Mouse (Mus musculus) right cerebral cortex, postnatal 10 days (tissue): ENCODE measurements around the gene Adgrf1.
A peak's percentile ranks its signal among the peaks of the same experiment; 100 is the strongest.

ENCODE experiments used
- DNase-seq, 2 experiments: peaks; one replicate each; pipeline ENCODE4 v3.0.0; 2021; ENCODE audit warnings: low spot score in 2 of 2

Gene Adgrf1

DNA sequence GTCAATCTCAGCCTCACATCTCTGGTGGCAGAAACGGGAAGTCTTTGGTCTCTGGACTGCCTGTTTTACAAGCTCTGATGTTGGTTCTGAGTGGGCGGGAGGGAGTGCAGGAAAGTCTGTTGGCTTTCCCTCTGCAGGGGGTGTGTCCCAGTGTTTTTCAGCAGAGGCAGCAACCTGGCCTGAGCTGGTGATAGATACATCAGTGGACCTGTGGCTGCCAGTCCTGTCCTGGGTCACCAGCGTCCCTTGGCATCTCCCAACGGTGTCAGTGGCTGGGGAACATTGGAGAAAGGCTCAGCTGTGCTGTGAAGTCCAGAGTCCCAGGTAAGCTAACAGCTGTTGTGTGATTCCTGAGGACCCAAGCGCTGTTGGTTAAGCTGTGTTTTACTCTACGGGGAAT is at the start of gene Adgrf1:
Adgrf1 (plus strand) TSS at position 169 of the 400 bp plus-strand sequence.
- DNase-seq = no peak

DNA sequence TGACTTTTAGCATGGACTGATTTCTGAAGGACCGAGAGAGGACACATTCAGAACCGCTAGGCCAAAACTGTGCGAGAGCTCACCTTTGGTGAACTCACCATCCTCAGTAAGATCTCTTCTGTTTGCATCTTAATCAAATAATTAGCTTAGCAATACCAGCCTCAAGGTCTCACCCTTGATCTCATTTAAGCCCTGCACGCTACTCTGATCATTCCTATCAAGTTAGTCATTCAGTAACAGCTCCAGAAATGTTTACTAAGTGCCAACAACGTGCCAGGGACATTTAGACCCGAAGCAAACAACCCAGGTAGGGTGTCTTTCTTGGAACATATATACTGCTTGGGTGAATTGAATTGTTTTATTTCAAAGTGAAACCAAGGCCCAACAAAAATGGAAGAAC is 44.0 kb upstream of the Adgrf1 start:
- no peak for DNase-seq

GRCm38 (mm10) chr17:43229621-43230513 is 40.3 kb upstream of the Adgrf1 start:
- DNase-seq = peak; percentile 78 to 87

DNA sequence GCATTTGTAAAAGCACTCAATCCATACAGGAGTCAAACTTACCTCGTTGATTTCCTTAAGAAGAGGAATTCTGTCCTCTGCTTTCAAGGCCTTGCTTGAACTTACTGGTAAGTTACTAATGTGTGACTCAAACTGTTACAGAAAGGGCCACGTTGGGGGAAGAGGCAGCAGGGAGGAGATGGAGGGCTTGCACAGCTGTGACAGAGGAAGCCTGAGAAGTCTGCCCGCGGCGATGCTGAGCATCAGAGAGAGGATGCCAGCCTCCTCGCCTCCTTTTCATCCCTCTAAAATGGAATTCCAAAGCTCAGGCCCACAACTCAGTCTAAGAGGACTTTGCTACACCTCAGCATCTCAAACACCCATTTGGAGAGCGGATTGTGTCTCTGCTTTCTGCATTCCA is 39.3 kb upstream of the Adgrf1 start:
- DNase-seq = no peak

GRCm38 (mm10) chr17:43232769-43233168 is 37.4 kb upstream of the Adgrf1 start:
- no peak for DNase-seq

DNA sequence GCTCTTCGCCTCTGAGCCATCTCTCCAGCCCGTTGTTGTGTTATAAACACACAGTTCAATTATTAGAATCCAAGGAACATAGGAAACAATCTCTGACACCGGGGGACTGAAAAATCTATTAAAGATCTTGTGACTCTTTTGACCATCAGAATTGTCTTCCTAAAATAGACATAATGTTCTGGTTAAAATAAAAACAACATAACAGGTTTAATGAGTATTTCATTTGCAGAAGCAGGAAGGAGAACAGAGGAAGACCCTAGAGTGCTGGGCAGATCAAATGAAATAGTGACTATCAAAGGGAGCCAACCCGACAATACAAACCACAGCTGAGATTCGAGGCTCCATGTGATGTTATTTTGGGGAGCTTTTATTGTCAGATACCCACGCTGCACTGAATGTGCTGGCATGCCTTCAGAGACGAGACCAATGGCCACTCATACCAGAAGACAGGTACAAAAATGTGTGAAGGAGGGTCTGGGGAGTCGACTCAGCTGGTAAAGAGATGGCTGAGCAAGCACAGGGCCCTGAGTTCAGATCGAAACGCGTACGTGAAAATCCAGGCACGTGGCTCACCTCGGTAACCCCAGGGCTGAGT is 33.4 kb upstream of the Adgrf1 start:
- no peak for DNase-seq

- no peak for DNase-seq
Measured at GRCm38 (mm10) chr17:43239035-43239434, 31.1 kb upstream of the Adgrf1 start.

- DNase-seq = peak; percentile 61 to 70
Measured at GRCm38 (mm10) chr17:43241134-43241533, 29.0 kb upstream of the Adgrf1 start.

DNA sequence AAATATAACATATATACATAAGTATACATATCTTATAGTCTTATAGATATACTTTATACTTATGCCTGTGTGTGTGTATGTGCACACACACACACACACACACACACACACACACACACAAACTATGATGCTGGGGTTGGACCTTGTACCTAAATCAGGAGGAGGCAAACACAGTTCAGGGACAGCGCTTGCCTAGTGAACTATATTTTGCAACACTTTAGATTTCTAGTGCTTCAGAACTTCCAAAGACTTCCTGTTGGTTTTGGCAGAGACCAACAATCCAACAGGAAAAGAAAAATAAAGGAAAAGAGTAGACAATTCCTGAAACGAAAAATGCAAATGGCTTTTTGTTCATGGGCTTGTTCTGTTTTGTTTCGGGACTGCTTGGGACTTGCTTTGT is 27.5 kb upstream of the Adgrf1 start:
- DNase-seq = no peak

DNA sequence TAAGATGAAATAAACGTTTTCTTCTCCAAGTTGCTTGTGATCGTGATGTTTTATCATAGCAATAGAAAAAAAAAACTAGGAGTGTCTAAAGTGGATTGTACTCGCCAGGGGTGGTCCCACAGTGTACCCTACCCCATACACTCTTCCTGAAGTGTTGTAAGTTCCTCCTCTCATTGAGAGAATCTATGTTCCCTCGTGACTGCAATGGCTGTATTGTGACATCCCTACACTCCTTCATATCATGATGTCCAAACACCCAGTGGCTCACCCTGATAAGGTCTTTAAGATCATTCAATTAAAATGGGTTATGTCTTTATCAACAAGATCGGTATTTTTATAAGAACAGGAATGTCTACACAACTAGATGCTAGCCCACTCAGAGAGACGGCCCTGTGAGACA is 24.8 kb upstream of the Adgrf1 start:
- no peak for DNase-seq

DNA sequence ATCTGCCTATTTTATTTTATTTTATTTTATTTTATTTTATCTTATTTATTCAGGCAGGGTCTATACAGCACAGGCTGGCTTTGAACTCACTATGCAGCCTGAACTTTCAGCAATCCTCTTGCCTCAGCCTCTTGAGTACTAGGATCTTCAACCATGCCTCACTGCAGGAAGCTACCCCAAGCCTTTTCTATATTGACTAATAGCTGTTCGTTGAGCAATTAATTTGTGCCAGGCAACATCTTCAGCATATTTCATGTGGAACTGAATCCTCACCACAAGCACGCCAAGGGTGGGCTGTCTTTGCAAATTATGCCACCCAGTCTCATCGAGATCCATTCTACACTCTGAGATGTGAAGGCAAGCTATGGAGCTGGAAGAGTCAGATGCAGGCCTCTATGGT is 22.9 kb upstream of the Adgrf1 start:
- DNase-seq = no peak

DNA sequence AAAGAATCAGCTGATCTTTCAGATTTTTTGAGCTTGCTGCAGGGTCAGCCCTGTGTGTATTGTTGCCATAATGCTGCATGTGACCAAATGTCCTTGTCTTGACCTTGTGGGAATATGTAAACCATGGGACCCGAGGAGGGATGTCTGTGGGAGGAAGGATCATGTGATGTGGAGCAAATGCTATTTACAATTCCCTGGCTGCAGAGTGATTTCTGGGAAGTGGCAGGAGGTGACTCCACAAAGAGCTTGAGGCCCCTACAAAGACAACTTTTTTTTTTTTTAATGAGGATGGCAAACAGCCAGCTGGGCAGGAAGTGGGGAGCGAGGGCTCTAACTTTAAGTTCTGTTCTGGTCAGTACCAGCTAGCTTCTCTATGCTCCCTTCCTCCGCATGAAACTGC is 20.5 kb upstream of the Adgrf1 start:
- no peak for DNase-seq

GRCm38 (mm10) chr17:43251249-43252125 is 18.6 kb upstream of the Adgrf1 start:
- DNase-seq = no peak

- DNase-seq = no peak
Measured at GRCm38 (mm10) chr17:43252846-43253245, 17.3 kb upstream of the Adgrf1 start.

- no peak for DNase-seq
Measured at GRCm38 (mm10) chr17:43254261-43254660, 15.9 kb upstream of the Adgrf1 start.

DNA sequence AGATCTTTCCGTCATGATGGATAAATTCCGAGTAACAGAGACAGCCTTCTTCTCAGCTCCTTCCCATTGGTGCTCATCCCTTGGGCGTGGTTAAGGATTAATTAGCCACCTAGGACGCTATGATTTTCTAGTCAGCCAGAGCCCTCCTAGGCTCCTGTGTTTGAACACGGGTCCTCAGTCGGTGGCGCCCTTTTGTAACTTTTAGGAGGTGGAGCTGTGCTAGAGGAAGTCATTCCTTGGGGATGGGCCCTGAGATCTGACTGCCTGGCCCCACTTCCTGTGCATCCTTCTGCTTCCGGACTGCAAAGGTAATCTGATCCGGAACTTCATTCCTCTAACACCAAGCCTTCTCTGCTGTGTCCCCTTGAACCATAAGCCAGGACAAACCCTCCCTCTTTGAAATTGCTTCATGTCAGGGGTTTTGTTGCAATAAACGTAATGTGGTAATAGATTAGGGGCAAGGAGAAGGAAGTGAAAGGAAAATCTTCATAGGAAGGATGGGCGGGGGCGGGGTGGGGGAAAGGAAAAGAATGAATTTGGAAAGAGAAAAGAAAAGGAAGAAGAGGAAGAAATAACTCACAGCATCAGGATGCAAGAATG is 13.5 kb upstream of the Adgrf1 start:
- DNase-seq = no peak

DNA sequence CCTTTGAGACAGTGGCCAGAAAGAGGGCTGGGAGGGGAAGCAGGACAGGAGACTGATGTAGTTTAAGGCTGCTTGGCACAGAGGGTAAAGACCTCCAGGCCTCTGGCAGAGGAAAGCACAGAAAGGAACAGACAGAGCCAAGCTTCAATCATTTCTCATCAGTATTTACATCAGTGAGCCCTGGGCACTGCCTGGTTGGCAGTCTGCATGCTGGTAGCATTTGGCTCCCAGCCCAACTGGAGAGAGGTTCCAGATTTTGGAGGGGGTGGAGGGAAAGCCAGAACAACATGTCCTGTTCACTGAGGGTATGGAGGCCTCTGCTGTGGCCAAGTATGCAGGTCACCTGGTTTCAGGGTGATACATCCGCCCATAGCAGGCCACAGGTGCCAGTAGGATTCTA is 12.4 kb upstream of the Adgrf1 start:
- DNase-seq = peak; percentile 40 to 53

DNA sequence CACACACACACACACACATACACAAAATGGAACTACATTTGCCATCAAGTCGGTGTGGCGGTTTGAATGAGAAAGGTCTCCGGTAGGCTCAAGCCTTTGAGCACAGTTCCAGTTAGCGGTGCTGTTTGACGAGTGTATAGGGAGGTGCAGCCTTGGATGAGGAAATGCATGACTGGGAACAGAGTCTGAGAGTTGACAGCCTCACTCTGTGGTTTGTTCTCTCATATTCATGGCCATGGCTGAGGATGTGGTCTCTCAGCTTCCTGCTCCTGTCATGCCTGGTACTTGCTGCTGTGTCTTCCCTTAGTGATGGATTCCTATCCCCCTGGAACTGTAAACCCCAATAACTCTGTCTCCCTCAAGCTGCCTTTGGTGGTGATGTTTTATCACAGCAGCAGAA is 8.2 kb upstream of the Adgrf1 start:
- DNase-seq = no peak

DNA sequence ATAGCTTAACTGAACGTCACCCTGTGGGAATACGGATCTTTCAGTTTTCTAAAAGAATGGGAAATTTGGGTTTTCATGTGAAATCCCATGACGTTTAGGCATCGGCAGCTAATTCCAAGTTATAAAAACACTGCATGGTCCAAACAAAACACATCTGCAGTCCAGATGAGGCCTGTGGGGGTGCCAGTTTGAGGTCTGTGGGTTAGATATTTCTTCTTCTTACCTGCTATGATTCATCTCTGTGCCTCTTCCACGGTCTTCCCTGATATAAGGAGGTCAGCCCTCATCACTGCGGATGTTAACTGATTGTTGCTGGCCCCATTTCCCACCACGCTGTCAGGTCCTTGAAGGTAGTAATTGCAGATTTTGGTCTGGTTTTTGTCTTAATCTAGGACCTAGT is 5.4 kb upstream of the Adgrf1 start:
- no peak for DNase-seq

DNA sequence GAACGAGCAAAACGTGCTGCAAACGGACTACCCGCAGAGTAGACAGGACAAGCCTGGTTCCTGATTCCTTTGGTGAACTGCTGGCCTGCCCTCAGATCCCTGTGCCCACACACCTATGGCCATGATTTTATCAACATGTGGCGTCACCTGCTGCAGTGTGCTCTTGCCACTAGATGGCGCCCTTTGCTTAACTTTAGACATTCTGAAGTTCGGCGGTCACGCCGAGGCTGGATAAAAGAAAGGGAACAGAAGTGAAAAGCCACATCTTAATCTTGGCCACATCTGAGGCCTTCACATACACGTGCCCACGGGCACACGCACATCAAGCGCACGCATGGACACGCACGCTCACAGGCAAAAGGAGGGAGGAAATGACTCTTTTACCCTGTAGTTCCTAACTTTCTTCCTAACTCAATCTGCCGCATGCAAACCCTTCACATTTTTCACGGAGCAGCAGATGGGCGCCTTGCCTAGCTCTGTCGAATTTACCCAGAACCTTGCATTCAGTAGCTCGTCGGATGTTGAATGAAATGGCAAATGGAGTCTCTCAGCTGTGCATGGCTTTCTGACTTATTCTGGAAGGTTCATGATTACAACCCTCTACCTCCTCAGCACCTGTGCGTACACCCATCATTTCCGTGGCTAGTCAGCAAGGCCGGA is 4.8 kb upstream of the Adgrf1 start:
- DNase-seq = peak; percentile 65 to 84

GRCm38 (mm10) chr17:43265944-43266343 is 4.2 kb upstream of the Adgrf1 start:
- DNase-seq = no peak
